Mouse (Mus musculus) olfactory bulb, adult 2 months (tissue): ENCODE results near the gene Ets1. TPM values are rescaled to one million over a fixed set of nuclear protein-coding genes. Genes with fewer than 3 reads are reported as not detected.

ENCODE experiments used
- H3K27ac ChIP-seq: fragments of 200-500 bp; 2 replicates; pipeline ENCODE4 v1.5.1; 2012; ENCODE audit warnings: low read depth, low read length; ENCODE audit not compliant: insufficient read depth
- H3K4me1 ChIP-seq: fragments of 200-500 bp; 2 replicates; pipeline ENCODE4 v1.6.1; 2012; ENCODE audit warnings: low read length; ENCODE audit not compliant: control insufficient read depth, insufficient read depth
- H3K4me3 ChIP-seq: fragments of 200-500 bp; 2 replicates; pipeline ENCODE4 v1.5.1; 2012; ENCODE audit warnings: mild to moderate bottlenecking, low read depth, low read length, moderate library complexity; ENCODE audit not compliant: insufficient read depth
- CTCF ChIP-seq: fragments of 200-500 bp; IDR thresholded peaks from 2 replicates; pipeline ENCODE4 v1.5.1; 2012; ENCODE audit warnings: low read depth, mild to moderate bottlenecking, low read length, moderate library complexity; ENCODE audit not compliant: insufficient read depth
- POLR2A ChIP-seq: fragments of 200-500 bp; IDR thresholded peaks from 2 replicates; pipeline ENCODE4 v1.6.1; 2012; ENCODE audit warnings: mild to moderate bottlenecking, low read depth, low read length, moderate library complexity; ENCODE audit not compliant: insufficient read depth
- WGBS: fragments of 180-500 bp; shearing (Covaris S2); methylation state at CpG from one replicate; pipeline ENCODE4 v1.1.7; 2018; 5-methylcytosine and 5-hydroxymethylcytosine counted together
- polyA plus RNA-seq: library from polyadenylated mRNA; stranded (reverse); fragments of >200 nt; gene quantifications from 2 replicates; pipeline ENCODE4 v1.2.4, GENCODE M21; 2012; ENCODE audit warnings: low replicate concordance; ENCODE audit not compliant: missing spikeins, insufficient read depth, insufficient read length

Gene Ets1
- polyA plus RNA-seq, 1 experiment: 306 TPM

DNA sequence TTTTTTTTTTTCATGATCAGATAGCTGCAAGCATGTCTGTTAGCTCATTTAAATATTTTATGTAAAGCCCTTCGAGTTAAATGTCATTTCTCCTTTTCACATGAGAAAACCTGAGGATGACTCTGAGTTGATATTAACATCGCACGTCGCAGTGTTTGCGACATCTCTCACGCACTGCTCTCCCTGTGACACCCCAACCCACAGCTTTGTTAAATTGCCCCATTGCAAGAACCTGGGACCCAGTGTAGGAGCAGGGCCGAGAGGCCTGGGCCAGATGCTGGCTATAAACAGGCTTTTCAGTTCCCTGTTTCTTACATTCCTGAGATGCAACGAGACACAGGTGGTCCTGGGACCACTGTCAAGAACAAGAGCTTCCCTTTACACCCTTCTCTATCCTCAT is 39.7 kb upstream of the Ets1 start:
- no peak for TF ChIP-seq POLR2A
- TF ChIP-seq CTCF: no peak
- 92% methylated on average over 8 of the region's 8 CpGs for WGBS
- no peak overlapping the region for H3K4me3 ChIP-seq
- no peak overlapping the region for H3K27ac ChIP-seq
- H3K4me1 ChIP-seq: peaks cover 9% of the 10 kb centered on the region

GRCm38 (mm10) chr9:32601953-32602352 is 34.1 kb upstream of the Ets1 start:
- no peak overlapping the region for H3K4me3 ChIP-seq
- WGBS: 94% methylated on average over 5 of the region's 5 CpGs
- H3K4me1 ChIP-seq: no peaks in the 10 kb centered on the region
- H3K27ac ChIP-seq: no peak overlapping the region
- TF ChIP-seq POLR2A (no peak), CTCF (no peak)

DNA sequence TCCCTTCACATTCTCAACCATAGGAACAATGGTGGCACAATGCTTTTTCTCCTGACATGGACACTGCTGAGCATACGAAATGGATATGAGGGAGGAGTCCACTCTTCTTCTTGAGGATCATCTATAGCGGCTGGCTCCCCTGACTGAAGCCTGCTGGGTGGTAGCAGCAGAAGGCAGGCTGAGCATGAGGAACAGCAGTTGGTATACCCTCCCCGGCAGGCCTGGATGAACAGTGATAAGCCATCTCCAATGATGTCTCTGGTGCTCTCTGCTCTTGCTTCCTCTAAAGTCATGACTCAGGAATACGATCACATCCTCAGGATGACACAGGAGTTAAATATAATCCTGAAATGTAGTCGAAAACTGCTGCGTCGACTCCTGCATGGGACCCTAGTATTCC is 32.9 kb upstream of the Ets1 start:
- Histone ChIP-seq H3K4me3 (no peak overlapping the region), H3K4me1 (no peaks in the 10 kb centered on the region; the same call in 1 of the 2 replicates), H3K27ac (no peak overlapping the region)
- TF ChIP-seq POLR2A: no peak
- TF ChIP-seq CTCF: no peak
- WGBS: 94% methylated on average over 7 of the region's 7 CpGs

DNA sequence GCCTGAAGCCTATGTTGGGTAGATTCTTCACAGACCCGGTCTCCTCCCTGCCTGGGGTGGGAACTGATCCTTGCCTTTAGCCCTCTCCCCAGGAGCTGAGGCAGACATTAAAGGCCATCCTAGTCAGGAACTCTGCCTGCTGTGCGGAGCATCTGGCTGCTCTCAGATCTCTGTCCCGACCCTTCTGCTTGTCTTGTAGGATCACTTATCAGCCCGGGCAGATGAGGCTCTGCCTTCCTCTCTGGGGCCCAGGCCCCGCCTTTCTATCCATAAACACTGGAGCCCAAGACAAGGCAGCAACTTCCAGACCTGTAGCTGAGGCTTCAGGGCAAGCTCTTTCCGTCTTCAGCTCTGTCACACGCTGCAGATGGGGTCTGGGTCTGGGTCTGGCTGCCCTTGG is 28.8 kb upstream of the Ets1 start:
- Histone ChIP-seq H3K4me3 (no peak overlapping the region), H3K27ac (no peak overlapping the region), H3K4me1 (no peaks in the 10 kb centered on the region; the same call in 1 of the 2 replicates)
- TF ChIP-seq POLR2A: no peak
- TF ChIP-seq CTCF: no peak
- 60% methylated on average over 7 of the region's 7 CpGs for WGBS

- Histone ChIP-seq H3K4me3 (no peak overlapping the region), H3K4me1 (no peaks in the 10 kb centered on the region; the same call in 1 of the 2 replicates), H3K27ac (no peak overlapping the region)
- TF ChIP-seq CTCF: no peak
- TF ChIP-seq POLR2A: no peak
- WGBS: 89% methylated on average over 10 of the region's 10 CpGs
These were observed 27.0 kb upstream of the Ets1 start for GRCm38 (mm10) chr9:32608831-32609610.

DNA sequence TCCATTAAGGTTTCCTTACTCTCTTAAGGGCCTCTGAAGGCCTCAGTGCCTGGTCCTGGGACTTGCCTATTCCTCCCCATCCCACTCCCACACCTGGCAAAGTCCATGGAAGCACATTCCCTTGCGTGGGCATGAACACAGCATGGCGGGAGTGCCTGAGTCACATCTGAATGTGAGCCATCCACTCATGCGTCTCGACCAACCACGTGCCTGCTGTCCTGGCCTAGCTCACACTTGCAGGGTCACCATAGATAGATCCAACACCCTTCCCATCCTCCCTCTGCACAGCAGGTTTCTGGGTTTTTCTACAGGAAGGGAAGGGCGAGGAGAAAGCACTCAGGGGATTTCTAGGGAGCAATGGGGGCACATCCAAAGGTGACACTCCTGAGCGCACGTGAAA is 25.8 kb upstream of the Ets1 start:
- TF ChIP-seq POLR2A: no peak
- TF ChIP-seq CTCF: no peak

GRCm38 (mm10) chr9:32610631-32611030 is 25.4 kb upstream of the Ets1 start:
- TF ChIP-seq POLR2A (no peak), CTCF (no peak)
- Histone ChIP-seq H3K4me3 (no peak overlapping the region), H3K4me1 (no peaks in the 10 kb centered on the region; the same call in 1 of the 2 replicates), H3K27ac (no peak overlapping the region)
- 86% methylated on average over 4 of the region's 4 CpGs for WGBS

More for the DNA sequence above, 25.8 kb upstream of the Ets1 start:
- no peak overlapping the region for H3K27ac ChIP-seq
- no peaks in the 10 kb centered on the region; the same call in 1 of the 2 replicates for H3K4me1 ChIP-seq
- H3K4me3 ChIP-seq: no peak overlapping the region
- WGBS: 87% methylated on average over 8 of the region's 8 CpGs

DNA sequence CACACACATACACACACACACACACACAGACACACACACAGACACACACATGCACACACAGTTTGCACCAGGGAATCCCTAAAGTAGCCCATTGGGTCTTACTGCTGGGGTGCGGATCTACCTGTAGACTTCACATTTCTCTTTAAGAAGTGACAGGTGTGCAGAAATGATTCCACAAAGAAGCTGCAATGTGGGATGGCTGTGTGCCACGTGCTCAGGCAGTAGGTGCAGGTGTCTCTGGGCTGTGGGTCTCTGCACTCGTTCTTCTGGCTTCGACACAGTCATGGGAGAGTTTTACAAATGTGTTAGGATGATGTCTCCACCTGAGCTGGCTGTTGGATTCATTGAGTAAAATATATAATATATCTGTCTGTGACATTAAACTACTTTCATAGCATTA is 24.7 kb upstream of the Ets1 start:
- no peak for TF ChIP-seq POLR2A
- no peak for TF ChIP-seq CTCF
- WGBS: 91% methylated on average over 4 of the region's 4 CpGs
- no peak overlapping the region for H3K4me3 ChIP-seq
- H3K27ac ChIP-seq: no peak overlapping the region
- no peaks in the 10 kb centered on the region; the same call in 1 of the 2 replicates for H3K4me1 ChIP-seq

DNA sequence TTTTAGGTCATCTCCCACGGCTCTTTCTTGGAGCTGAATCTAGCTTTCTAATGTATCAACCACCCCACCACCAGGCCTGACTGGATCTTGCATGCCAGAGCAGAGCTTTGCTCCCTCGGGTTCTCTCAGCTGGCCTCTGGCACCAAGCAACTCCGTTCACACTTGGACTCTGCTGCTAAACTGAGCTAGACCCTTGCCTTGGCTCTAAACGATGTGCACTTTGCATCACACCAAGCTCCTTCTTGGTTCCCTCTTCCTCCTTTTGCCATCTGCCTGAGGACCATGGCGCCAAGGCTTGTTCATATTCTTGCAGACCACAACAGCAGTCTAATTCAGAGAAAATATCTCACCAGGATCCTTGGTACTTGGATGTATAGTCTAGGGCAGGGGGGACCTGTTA is 23.6 kb upstream of the Ets1 start:
- no peak overlapping the region for H3K27ac ChIP-seq
- H3K4me3 ChIP-seq: no peak overlapping the region
- TF ChIP-seq CTCF (no peak), POLR2A (no peak)
- no peaks in the 10 kb centered on the region for H3K4me1 ChIP-seq
- 92% methylated on average over 5 of the region's 5 CpGs for WGBS
